Mouse (Mus musculus) lung, adult 2 months (tissue): Measurements from ENCODE around the gene Slx4.

Source experiments
- CTCF ChIP-seq: fragments of 200-500 bp; IDR thresholded peaks from 2 replicates; pipeline ENCODE4 v1.5.1; 2011; ENCODE audit warnings: mild to moderate bottlenecking, low read length, control low read depth; ENCODE audit not compliant: insufficient read depth
- POLR2A ChIP-seq: fragments of 200-500 bp; IDR thresholded peaks from 2 replicates; pipeline ENCODE4 v1.6.1; 2011; ENCODE audit warnings: low read depth, mild to moderate bottlenecking, control low read depth, low read length, borderline replicate concordance; ENCODE audit errors: extremely low read depth

- no peak for TF ChIP-seq CTCF
- TF ChIP-seq POLR2A = peak; percentile 96
Observed at GRCm38 (mm10) chr16:4003489-4004398, at the start of gene Slx4.
